Mouse (Mus musculus): ENCODE results near the gene Acvr1. TPM values are rescaled to one million over a fixed set of nuclear protein-coding genes. Genes with fewer than 3 reads are reported as not detected.

Acvr1 gene
- polyA plus RNA-seq (2015; fragmentation: Nextera tagmentation; extraction: Ambion mirVana), result 1.6 and 1.8 TPM in 2 replicates

DNA sequence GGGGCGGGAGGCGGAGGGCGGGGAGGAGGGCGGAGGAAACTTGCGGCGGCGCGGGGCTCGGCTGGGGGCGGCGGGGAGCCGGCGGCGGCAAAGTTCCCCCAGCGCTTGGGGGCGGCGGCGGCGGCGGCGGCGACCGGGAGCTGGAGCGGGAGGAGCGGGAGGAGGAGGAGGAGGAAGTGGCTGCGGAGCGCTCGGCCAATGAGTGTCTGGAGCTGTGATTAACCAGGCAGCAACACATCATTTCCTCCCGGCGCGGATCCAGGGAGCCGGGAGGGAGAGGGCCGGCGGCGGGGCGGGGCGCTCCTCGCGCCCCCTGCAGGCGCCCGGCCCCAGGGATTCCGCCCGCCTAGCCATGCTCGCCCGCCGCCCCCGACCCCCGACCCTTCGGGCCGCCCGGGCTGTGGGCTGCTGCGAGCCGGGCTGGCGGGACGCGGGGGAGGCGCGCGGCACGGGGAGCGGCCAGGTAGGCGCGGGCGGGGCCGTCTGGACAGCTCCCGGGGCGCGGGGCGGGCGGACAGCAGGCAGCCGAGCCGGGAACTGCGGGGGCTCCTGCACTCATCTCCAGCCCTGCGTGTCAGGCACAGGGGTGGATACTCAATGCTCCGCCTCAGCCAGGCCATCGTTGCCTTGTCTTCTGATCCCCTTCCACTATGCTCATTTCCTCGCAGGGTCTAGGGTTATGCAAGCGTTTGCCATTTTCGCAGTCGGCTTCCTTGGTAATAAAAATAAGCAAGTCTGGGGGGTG lies at the start of gene Acvr1, which contains the start of gene Upp2:
Gene Acvr1, minus strand, starts transcription at position 92 of the 745 bp plus-strand sequence.
Gene Upp2, plus strand, starts transcription at position 233 of the 745 bp plus-strand sequence.

DNA sequence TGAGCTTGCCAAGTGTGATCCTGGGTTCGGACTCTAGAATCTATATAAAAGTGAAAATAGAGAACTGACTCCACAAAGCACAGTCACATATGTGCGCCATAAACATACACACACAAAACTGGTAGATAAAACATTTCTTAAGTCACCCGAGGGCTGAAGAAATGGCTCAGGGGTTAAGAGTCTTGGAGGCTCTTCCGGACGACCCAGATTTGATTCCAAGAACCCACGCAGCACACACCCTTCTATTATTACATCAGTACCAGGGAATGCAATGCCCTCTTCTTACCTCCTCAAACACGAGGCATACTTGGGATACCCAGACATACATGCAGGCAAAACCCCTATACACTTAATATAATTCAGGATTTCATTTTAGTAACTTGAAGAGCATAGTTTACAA lies 97.1 kb downstream of the Acvr1 start, which contains the start of gene Gm17409:
Gene Gm17409, plus strand, starts transcription at position 301 of the 400 bp plus-strand sequence.

GRCm38 (mm10) chr2:58357414-58358131 lies 209.4 kb downstream of the Acvr1 start, which contains the start of gene Acvr1c:
Acvr1c (minus strand) TSS chr2:58357895.

Other genes starting within 250 kb of the Acvr1 start
- 0.04 TPM in 2 replicates for gene Acvr1c, start 209.3 kb downstream of the Acvr1 start, polyA plus RNA-seq (2015; fragmentation: Nextera tagmentation; extraction: Ambion mirVana)
- gene Gm17409, start 97.0 kb downstream of the Acvr1 start, polyA plus RNA-seq (2015; fragmentation: Nextera tagmentation; extraction: Ambion mirVana), result not detected in 2 replicates
- 1.0 and 1.3 TPM in 2 replicates for gene Upp2, start 141 bp upstream of the Acvr1 start, polyA plus RNA-seq (2015; fragmentation: Nextera tagmentation; extraction: Ambion mirVana)